Mouse (Mus musculus): ENCODE data around the gene Acot9. TPM values are rescaled to one million over a fixed set of nuclear protein-coding genes. Genes with fewer than 3 reads are reported as not detected.

The Acot9 gene
- polyA plus RNA-seq, 1 experiment from 2014 or later: 44.9 TPM

GRCm38 (mm10) chrX:155278483-155278882 lies 16.2 kb downstream of the Acot9 start:
- ATAC-seq (ENCODE audit: insufficient number of reproducible peaks, insufficient read depth, low FRiP score, low read depth): no peak
- H3K4me1 ChIP-seq (ENCODE audit: control insufficient read depth in 2 of 2, insufficient read depth in 2 of 2, low read length in 2 of 2): no peaks in the 10 kb centered on the region

GRCm38 (mm10) chrX:155280427-155281044 lies 18.3 kb downstream of the Acot9 start:
- no peak for ATAC-seq (ENCODE audit: insufficient number of reproducible peaks, insufficient read depth, low FRiP score, low read depth)
- Histone ChIP-seq H3K4me1 (ENCODE audit: control insufficient read depth in 2 of 2, insufficient read depth in 2 of 2, low read length in 2 of 2) (no peaks in the 10 kb centered on the region), H3K27ac (replicated peaks in 1 of 2; ENCODE audit: control insufficient read depth in 1 of 2, insufficient read depth in 1 of 2, low read depth in 2 of 2, low read length in 2 of 2) (no peak overlapping the region), H3K9ac (ENCODE audit: low read length) (no peak overlapping the region), H3K4me2 (ENCODE audit: low read length) (no peak overlapping the region), H3K27me3 (ENCODE audit: control insufficient read depth, insufficient read depth, low read length) (no peaks in the 10 kb centered on the region), H3K4me3 (ENCODE audit: control insufficient read depth in 1 of 2, insufficient read depth in 1 of 2, low read depth in 1 of 2, low read length in 2 of 2) (no peak overlapping the region), H3K36me3 (ENCODE audit: control insufficient read depth, insufficient read depth, low read length) (peaks cover 28% of the 10 kb centered on the region; the same call in 1 of the 2 replicates), H3K9me3 (ENCODE audit: control insufficient read depth, low read length) (no peaks in the 10 kb centered on the region)
- 41% methylated on average over 1 of the region's 1 CpGs for whole genome bisulfite sequencing

More at GRCm38 (mm10) chrX:155278483-155278882, 16.2 kb downstream of the Acot9 start:
- H3K27ac ChIP-seq (replicated peaks in 1 of 2; ENCODE audit: control insufficient read depth in 1 of 2, insufficient read depth in 1 of 2, low read depth in 2 of 2, low read length in 2 of 2): no peak overlapping the region
- H3K4me3 ChIP-seq (ENCODE audit: control insufficient read depth in 1 of 2, insufficient read depth in 1 of 2, low read depth in 1 of 2, low read length in 2 of 2): no peak overlapping the region
- no peak overlapping the region for H3K9ac ChIP-seq (ENCODE audit: low read length)
- no peaks in the 10 kb centered on the region for H3K27me3 ChIP-seq (ENCODE audit: control insufficient read depth, insufficient read depth, low read length)
- H3K36me3 ChIP-seq (ENCODE audit: control insufficient read depth, insufficient read depth, low read length): peaks cover 24% of the 10 kb centered on the region; the same call in 1 of the 2 replicates
- no peak overlapping the region for H3K4me2 ChIP-seq (ENCODE audit: low read length)
- no peaks in the 10 kb centered on the region for H3K9me3 ChIP-seq (ENCODE audit: control insufficient read depth, low read length)
- 69% methylated on average over 4 of the region's 4 CpGs for WGBS

- Histone ChIP-seq H3K36me3 (ENCODE audit: control insufficient read depth, insufficient read depth, low read length) (no peaks in the 10 kb centered on the region), H3K4me2 (ENCODE audit: low read length) (no peak overlapping the region), H3K4me3 (ENCODE audit: control insufficient read depth in 1 of 2, insufficient read depth in 1 of 2, low read depth in 1 of 2, low read length in 2 of 2) (no peak overlapping the region), H3K27ac (replicated peaks in 1 of 2; ENCODE audit: control insufficient read depth in 1 of 2, insufficient read depth in 1 of 2, low read depth in 2 of 2, low read length in 2 of 2) (no peak overlapping the region), H3K9me3 (ENCODE audit: control insufficient read depth, low read length) (no peaks in the 10 kb centered on the region), H3K9ac (ENCODE audit: low read length) (no peak overlapping the region), H3K27me3 (ENCODE audit: control insufficient read depth, insufficient read depth, low read length) (no peaks in the 10 kb centered on the region), H3K4me1 (ENCODE audit: control insufficient read depth in 2 of 2, insufficient read depth in 2 of 2, low read length in 2 of 2) (no peaks in the 10 kb centered on the region)
- WGBS: 84% methylated on average over 2 of the region's 2 CpGs
- ATAC-seq (ENCODE audit: insufficient number of reproducible peaks, insufficient read depth, low FRiP score, low read depth): no peak
Observed at GRCm38 (mm10) chrX:155306390-155306789, 44.1 kb downstream of the Acot9 start.

DNA sequence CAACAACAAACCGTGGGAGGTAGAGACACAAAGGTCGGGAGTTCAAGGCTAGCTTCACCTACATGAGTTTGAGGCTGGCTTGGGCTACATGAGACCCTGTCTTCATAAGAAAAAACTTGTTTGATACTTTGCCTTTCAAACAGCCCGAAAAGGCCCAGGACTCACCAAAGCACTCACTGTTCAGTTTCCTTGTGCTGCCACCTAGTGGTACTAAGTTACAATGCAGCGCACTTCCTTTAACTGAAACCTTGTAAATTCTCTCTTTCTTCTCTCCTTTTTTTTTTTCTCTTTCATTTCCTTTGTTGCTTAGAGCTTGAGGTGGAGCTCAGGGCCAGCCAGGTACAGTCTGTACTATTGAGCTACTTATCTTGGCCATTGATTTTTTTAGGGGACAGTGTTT lies 55.8 kb downstream of the Acot9 start:
- Histone ChIP-seq H3K4me2 (ENCODE audit: low read length) (no peak overlapping the region), H3K4me3 (ENCODE audit: control insufficient read depth in 1 of 2, insufficient read depth in 1 of 2, low read depth in 1 of 2, low read length in 2 of 2) (no peak overlapping the region), H3K36me3 (ENCODE audit: control insufficient read depth, insufficient read depth, low read length) (peaks cover 9% of the 10 kb centered on the region; the same call in 1 of the 2 replicates), H3K9me3 (ENCODE audit: control insufficient read depth, low read length) (no peaks in the 10 kb centered on the region), H3K27me3 (ENCODE audit: control insufficient read depth, insufficient read depth, low read length) (no peaks in the 10 kb centered on the region), H3K27ac (replicated peaks in 1 of 2; ENCODE audit: control insufficient read depth in 1 of 2, insufficient read depth in 1 of 2, low read depth in 2 of 2, low read length in 2 of 2) (no peak overlapping the region), H3K9ac (ENCODE audit: low read length) (no peak overlapping the region), H3K4me1 (ENCODE audit: control insufficient read depth in 2 of 2, insufficient read depth in 2 of 2, low read length in 2 of 2) (no peaks in the 10 kb centered on the region)
- 44% methylated on average over 4 of the region's 4 CpGs for WGBS
- ATAC-seq (ENCODE audit: insufficient number of reproducible peaks, insufficient read depth, low FRiP score, low read depth): no peak

DNA sequence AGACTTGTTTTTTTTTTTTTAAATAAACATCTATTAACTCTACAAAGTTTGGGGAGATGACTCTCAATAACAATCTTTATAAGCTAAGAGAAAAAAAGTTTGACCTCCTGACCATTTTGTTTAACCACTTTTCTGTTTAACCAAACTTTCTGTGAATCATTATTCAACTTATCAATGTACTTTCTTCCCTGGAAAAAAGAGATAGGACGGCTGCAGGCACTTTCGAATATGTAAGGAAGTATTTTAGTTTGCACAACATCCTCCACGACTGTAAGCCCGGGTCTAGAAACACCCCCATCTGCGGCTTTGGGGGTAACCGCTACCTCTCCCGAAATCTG lies 75.3 kb downstream of the Acot9 start:
- WGBS: 24% methylated on average over 7 of the region's 7 CpGs
- Histone ChIP-seq H3K9me3 (ENCODE audit: control insufficient read depth, low read length) (no peaks in the 10 kb centered on the region), H3K27ac (replicated peaks in 1 of 2; ENCODE audit: control insufficient read depth in 1 of 2, insufficient read depth in 1 of 2, low read depth in 2 of 2, low read length in 2 of 2) (peak overlapping the region; percentile 76 to 86), H3K4me3 (ENCODE audit: control insufficient read depth in 1 of 2, insufficient read depth in 1 of 2, low read depth in 1 of 2, low read length in 2 of 2) (peak overlapping the region; percentile 61 to 83), H3K4me1 (ENCODE audit: control insufficient read depth in 2 of 2, insufficient read depth in 2 of 2, low read length in 2 of 2) (no peaks in the 10 kb centered on the region), H3K27me3 (ENCODE audit: control insufficient read depth, insufficient read depth, low read length) (no peaks in the 10 kb centered on the region), H3K4me2 (ENCODE audit: low read length) (peak overlapping the region; percentile 59), H3K36me3 (ENCODE audit: control insufficient read depth, insufficient read depth, low read length) (0 out of 2 replicates have a peak, but pooled peaks cover 10% of the 10 kb centered on the region), H3K9ac (ENCODE audit: low read length) (peak overlapping the region; percentile 81)
- no peak for ATAC-seq (ENCODE audit: insufficient number of reproducible peaks, insufficient read depth, low FRiP score, low read depth)

DNA sequence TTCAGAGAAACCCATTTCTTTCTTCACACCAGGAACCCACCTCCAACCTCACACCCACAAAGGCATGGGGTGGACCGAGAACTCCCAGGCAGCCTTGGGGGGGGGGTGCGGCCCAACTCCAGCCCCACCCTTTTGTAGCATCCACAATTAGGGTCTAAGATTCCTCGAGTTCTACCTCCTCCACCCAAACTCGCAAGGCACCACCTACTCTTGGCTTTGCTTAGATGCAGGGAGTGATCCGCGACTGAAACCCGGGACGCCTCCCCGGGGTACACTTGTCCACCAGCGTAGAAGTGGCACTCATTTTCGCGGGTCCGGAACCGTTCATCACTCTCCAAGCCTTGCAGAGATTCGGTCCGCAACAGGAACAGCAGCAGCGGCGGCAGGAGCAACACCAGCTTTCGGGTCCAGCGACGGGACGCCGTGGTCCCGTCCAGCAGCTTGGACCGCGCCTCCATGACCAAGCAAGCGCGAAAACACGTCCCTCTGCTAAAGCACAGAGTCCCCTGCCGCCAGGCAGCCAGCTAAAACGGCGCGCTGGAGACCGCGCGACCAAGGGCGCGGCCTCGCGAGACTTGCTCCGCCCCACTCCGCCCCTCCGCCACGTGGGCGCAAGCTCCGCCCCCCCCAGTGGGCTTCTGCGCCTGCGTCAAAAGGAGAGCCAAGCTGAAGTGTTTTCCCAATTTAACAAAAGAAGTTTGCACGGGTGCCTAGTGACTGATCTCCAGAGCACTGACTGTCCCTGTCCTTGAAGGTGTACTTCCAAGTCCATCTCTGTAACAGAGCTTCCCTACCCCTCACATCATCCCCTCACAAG lies 75.9 kb downstream of the Acot9 start:
- 0 out of 2 replicates have a peak, but pooled peaks cover 5% of the 10 kb centered on the region for H3K36me3 ChIP-seq (ENCODE audit: control insufficient read depth, insufficient read depth, low read length)
- no peaks in the 10 kb centered on the region for H3K9me3 ChIP-seq (ENCODE audit: control insufficient read depth, low read length)
- H3K27me3 ChIP-seq (ENCODE audit: control insufficient read depth, insufficient read depth, low read length): no peaks in the 10 kb centered on the region
- H3K9ac ChIP-seq (ENCODE audit: low read length): peak overlapping the region; percentile 81
- peak overlapping the region; percentile 76 to 86 for H3K27ac ChIP-seq (replicated peaks in 1 of 2; ENCODE audit: control insufficient read depth in 1 of 2, insufficient read depth in 1 of 2, low read depth in 2 of 2, low read length in 2 of 2)
- H3K4me1 ChIP-seq (ENCODE audit: control insufficient read depth in 2 of 2, insufficient read depth in 2 of 2, low read length in 2 of 2): no peaks in the 10 kb centered on the region
- 19% methylated on average over 42 of the region's 49 CpGs for WGBS
- H3K4me3 ChIP-seq (ENCODE audit: control insufficient read depth in 1 of 2, insufficient read depth in 1 of 2, low read depth in 1 of 2, low read length in 2 of 2): peak overlapping the region; percentile 61 to 83
- H3K4me2 ChIP-seq (ENCODE audit: low read length): peak overlapping the region; percentile 59
- ATAC-seq (ENCODE audit: insufficient number of reproducible peaks, insufficient read depth, low FRiP score, low read depth): peak; percentile 93

- no peak within 1 kb of the TSS for H3K4me2 ChIP-seq (ENCODE audit: low read length)
- no peaks in the 10 kb centered on the region for H3K9me3 ChIP-seq (ENCODE audit: control insufficient read depth, low read length)
- no peak within 1 kb of the TSS for H3K9ac ChIP-seq (ENCODE audit: low read length)
- H3K36me3 ChIP-seq (ENCODE audit: control insufficient read depth, insufficient read depth, low read length): no peaks in the 10 kb centered on the region
- ATAC-seq (ENCODE audit: insufficient number of reproducible peaks, insufficient read depth, low FRiP score, low read depth): no peak
- H3K4me3 ChIP-seq (ENCODE audit: control insufficient read depth in 1 of 2, insufficient read depth in 1 of 2, low read depth in 1 of 2, low read length in 2 of 2): no peak within 1 kb of the TSS
- no peak within 1 kb of the TSS for H3K27ac ChIP-seq (replicated peaks in 1 of 2; ENCODE audit: control insufficient read depth in 1 of 2, insufficient read depth in 1 of 2, low read depth in 2 of 2, low read length in 2 of 2)
- no peaks in the 10 kb centered on the region for H3K27me3 ChIP-seq (ENCODE audit: control insufficient read depth, insufficient read depth, low read length)
- H3K4me1 ChIP-seq (ENCODE audit: control insufficient read depth in 2 of 2, insufficient read depth in 2 of 2, low read length in 2 of 2): no peaks in the 10 kb centered on the region
Observed at GRCm38 (mm10) chrX:155340654-155341053, 78.4 kb downstream of the Acot9 start, which contains the start of gene Prdx4. Gene Prdx4 (minus strand): TSS chrX:155340754.
